Mouse (Mus musculus): ENCODE data around the gene Gm3033. TPM values are rescaled to one million over a fixed set of nuclear protein-coding genes. Genes with fewer than 3 reads are reported as not detected.
"Not testable (repeated sequence)": the region's sequence is repeated elsewhere in the genome, so short reads cannot be mapped to it uniquely, and the experiment has no call there.

The Gm3033 gene
- total RNA-seq (2021) = not detected
- long read RNA-seq, experiment 1 = 0 reads
- long read RNA-seq, experiment 2 = 0 reads

GRCm38 (mm10) chr14:3845945-3846344 is at the start of gene Gm3033:
Gm3033 (plus strand) TSS chr14:3846245.
- DNase-seq (ENCODE audit: low spot score in 2 of 2) = not testable (repeated sequence)

- DNase-seq (ENCODE audit: low spot score in 2 of 2) = not testable (repeated sequence)
Measured at GRCm38 (mm10) chr14:3809774-3810173, 36.3 kb upstream of the Gm3033 start, which contains the start of gene Gm3002. Gm3002 (plus strand) TSS chr14:3810074.

- not testable (repeated sequence) for DNase-seq (ENCODE audit: low spot score in 2 of 2)
Measured at GRCm38 (mm10) chr14:3883872-3884271, 37.8 kb downstream of the Gm3033 start, which contains the start of gene Gm2916. Gm2916 (plus strand) TSS chr14:3884172.

Other genes with a start within 250 kb of the Gm3033 start
- gene Gm3012, start 211.7 kb upstream of the Gm3033 start, total RNA-seq (2021) = not detected
- gene Gm3020, start 194.2 kb upstream of the Gm3033 start, total RNA-seq (2021) = 1 to 10 TPM in 1 of 2 experiments, under 1 TPM in 1; 0.70 to 1.1 TPM
- not detected for gene Gm3043, start 157.5 kb upstream of the Gm3033 start, total RNA-seq (2021)
- gene Gm3002, start 36.2 kb upstream of the Gm3033 start, total RNA-seq (2021) = under 1 TPM in 1 of 2 experiments, not detected in 1; 0.20 TPM
- gene Gm2916, start 37.9 kb downstream of the Gm3033 start, total RNA-seq (2021) = not detected
- not detected for gene Gm3029, start 85.5 kb downstream of the Gm3033 start, total RNA-seq (2021)
- not detected for gene Gm3095, start 117.3 kb downstream of the Gm3033 start, total RNA-seq (2021)
- gene Gm3099, start 152.1 kb downstream of the Gm3033 start, total RNA-seq (2021) = not detected
- gene Gm5796, start 177.7 kb downstream of the Gm3033 start, total RNA-seq (2021) = 1 to 10 TPM; 1.4 to 1.6 TPM
- not detected for gene Gm3115, start 237.9 kb downstream of the Gm3033 start, total RNA-seq (2021)

Data from adrenal gland, postnatal 4 days (tissue).